Mouse (Mus musculus) macrophage (primary cell): ENCODE measurements around the gene Gadd45a. TPM values are rescaled to one million over a fixed set of nuclear protein-coding genes. Genes with fewer than 3 reads are reported as not detected.
A peak's percentile ranks its signal among the peaks of the same experiment; 100 is the strongest.

ENCODE experiments used
- H3K27ac ChIP-seq: fragments of 350-480 bp; formaldehyde crosslinking; 2 replicates; pipeline ENCODE4 v1.9.0; 2021
- H3K36me3 ChIP-seq: fragments of 350-480 bp; formaldehyde crosslinking; 2 replicates; pipeline ENCODE4 v1.9.0; 2021; ENCODE audit errors: inconsistent target
- H3K4me3 ChIP-seq: fragments of 350-480 bp; formaldehyde crosslinking; 2 replicates; pipeline ENCODE4 v1.9.0; 2021; ENCODE audit errors: inconsistent target
- H3K79me2 ChIP-seq: fragments of 350-480 bp; formaldehyde crosslinking; 2 replicates; pipeline ENCODE4 v1.9.0; 2021; ENCODE audit errors: inconsistent target
- WGBS: methylation state at CpG from one replicate; pipeline ENCODE4 v1.1.7; 2026; ENCODE audit warnings: inconsistent platforms; ENCODE audit not compliant: missing documents; 5-methylcytosine and 5-hydroxymethylcytosine counted together
- polyA plus RNA-seq: library from polyadenylated mRNA; stranded (reverse); fragments of 250-400 nt; gene quantifications from 3 replicates; pipeline ENCODE4 v1.2.4, GENCODE M21; 2018; ENCODE audit warnings: inconsistent platforms

The Gadd45a gene
- polyA plus RNA-seq, 1 experiment from 2014 or later: 287 TPM

- Histone ChIP-seq H3K36me3 (no peaks in the 10 kb centered on the region), H3K79me2 (no peaks in the 10 kb centered on the region), H3K27ac (no peak overlapping the region), H3K4me3 (no peak overlapping the region)
- 93% methylated on average over 7 of the region's 7 CpGs for WGBS
These were observed 20.9 kb upstream of the Gadd45a start for GRCm38 (mm10) chr6:67057991-67058696.

GRCm38 (mm10) chr6:67057574-67057973 lies 20.3 kb upstream of the Gadd45a start:
- Histone ChIP-seq H3K79me2 (no peaks in the 10 kb centered on the region), H3K36me3 (no peaks in the 10 kb centered on the region), H3K4me3 (no peak overlapping the region), H3K27ac (no peak overlapping the region)
- WGBS: 81% methylated on average over 5 of the region's 5 CpGs

GRCm38 (mm10) chr6:67056889-67057564 lies 19.8 kb upstream of the Gadd45a start:
- Histone ChIP-seq H3K4me3 (no peak overlapping the region), H3K36me3 (no peaks in the 10 kb centered on the region), H3K27ac (no peak overlapping the region), H3K79me2 (no peaks in the 10 kb centered on the region)
- 83% methylated on average over 3 of the region's 3 CpGs for WGBS

- Histone ChIP-seq H3K4me3 (no peak overlapping the region), H3K36me3 (no peaks in the 10 kb centered on the region), H3K79me2 (no peaks in the 10 kb centered on the region), H3K27ac (no peak overlapping the region)
- 26% methylated on average over 15 of the region's 15 CpGs for WGBS
These were observed 19.0 kb upstream of the Gadd45a start for GRCm38 (mm10) chr6:67056108-67056888.

DNA sequence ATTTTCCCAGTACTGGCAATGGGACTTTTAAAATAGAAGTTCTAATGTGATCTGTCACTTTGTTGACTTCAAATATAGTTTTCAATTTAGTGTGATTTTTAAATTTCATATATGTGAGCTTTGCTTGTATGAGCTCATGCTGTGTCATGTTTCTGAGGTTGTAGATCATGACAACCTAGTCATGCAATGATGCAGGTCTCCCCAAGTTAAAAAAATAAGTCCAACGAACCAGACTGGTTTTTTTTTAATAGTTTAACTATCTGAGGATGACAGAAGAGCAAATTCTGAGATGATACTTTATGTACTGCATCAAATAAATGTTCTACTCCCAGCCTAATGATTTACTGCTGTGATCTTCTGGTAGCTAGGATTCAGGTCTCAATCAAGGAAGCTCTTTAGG lies 12.8 kb upstream of the Gadd45a start:
- WGBS: 70% methylated on average over 1 of the region's 1 CpGs
- Histone ChIP-seq H3K79me2 (no peaks in the 10 kb centered on the region), H3K4me3 (no peak overlapping the region), H3K27ac (no peak overlapping the region), H3K36me3 (no peaks in the 10 kb centered on the region)

DNA sequence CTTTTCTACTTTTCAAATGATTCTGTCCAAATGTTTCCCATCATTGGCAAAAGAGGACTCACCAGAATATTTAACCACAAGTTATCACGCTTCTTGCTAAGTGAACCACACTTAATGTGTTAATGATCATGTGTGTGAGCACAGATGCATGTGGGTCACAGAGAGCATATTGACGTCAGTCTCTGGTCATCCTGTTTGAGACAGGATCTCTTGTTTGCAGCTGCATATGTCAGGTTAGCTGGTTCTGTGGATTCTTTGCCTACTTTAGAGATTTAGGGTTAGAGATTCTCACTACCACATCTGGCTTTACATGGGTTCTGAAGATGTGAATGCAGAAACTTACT lies 12.4 kb upstream of the Gadd45a start:
- no peak overlapping the region for H3K27ac ChIP-seq
- 88% methylated on average over 2 of the region's 2 CpGs for WGBS

GRCm38 (mm10) chr6:67048880-67049694 lies 11.8 kb upstream of the Gadd45a start:
- Histone ChIP-seq H3K27ac (no peak overlapping the region), H3K36me3 (no peaks in the 10 kb centered on the region), H3K79me2 (no peaks in the 10 kb centered on the region), H3K4me3 (no peak overlapping the region)
- WGBS: 82% methylated on average over 6 of the region's 7 CpGs

More for the DNA sequence above, 12.4 kb upstream of the Gadd45a start:
- no peaks in the 10 kb centered on the region for H3K79me2 ChIP-seq
- no peaks in the 10 kb centered on the region for H3K36me3 ChIP-seq
- no peak overlapping the region for H3K4me3 ChIP-seq

GRCm38 (mm10) chr6:67048052-67048691 lies 10.9 kb upstream of the Gadd45a start:
- 76% methylated on average over 3 of the region's 3 CpGs for WGBS
- H3K36me3 ChIP-seq: no peaks in the 10 kb centered on the region
- H3K79me2 ChIP-seq: no peaks in the 10 kb centered on the region
- no peak overlapping the region for H3K4me3 ChIP-seq
- no peak overlapping the region for H3K27ac ChIP-seq

- no peaks in the 10 kb centered on the region for H3K36me3 ChIP-seq
- no peak overlapping the region for H3K4me3 ChIP-seq
- no peaks in the 10 kb centered on the region for H3K79me2 ChIP-seq
- no peak overlapping the region for H3K27ac ChIP-seq
- 91% methylated on average over 3 of the region's 3 CpGs for WGBS
These were observed 9.7 kb upstream of the Gadd45a start for GRCm38 (mm10) chr6:67046937-67047336.

- WGBS: 91% methylated on average over 3 of the region's 3 CpGs
- Histone ChIP-seq H3K79me2 (no peaks in the 10 kb centered on the region), H3K36me3 (no peaks in the 10 kb centered on the region), H3K4me3 (no peak overlapping the region), H3K27ac (no peak overlapping the region)
These were observed 8.2 kb upstream of the Gadd45a start for GRCm38 (mm10) chr6:67045424-67045823.

GRCm38 (mm10) chr6:67040904-67041410 lies 3.7 kb upstream of the Gadd45a start:
- peak overlapping the region; percentile 17; the same call in 1 of the 2 replicates for H3K27ac ChIP-seq
- H3K36me3 ChIP-seq: no peaks in the 10 kb centered on the region
- WGBS: 68% methylated on average over 4 of the region's 4 CpGs
- H3K79me2 ChIP-seq: peaks cover 4% of the 10 kb centered on the region; the same call in 1 of the 2 replicates
- no peak overlapping the region for H3K4me3 ChIP-seq

DNA sequence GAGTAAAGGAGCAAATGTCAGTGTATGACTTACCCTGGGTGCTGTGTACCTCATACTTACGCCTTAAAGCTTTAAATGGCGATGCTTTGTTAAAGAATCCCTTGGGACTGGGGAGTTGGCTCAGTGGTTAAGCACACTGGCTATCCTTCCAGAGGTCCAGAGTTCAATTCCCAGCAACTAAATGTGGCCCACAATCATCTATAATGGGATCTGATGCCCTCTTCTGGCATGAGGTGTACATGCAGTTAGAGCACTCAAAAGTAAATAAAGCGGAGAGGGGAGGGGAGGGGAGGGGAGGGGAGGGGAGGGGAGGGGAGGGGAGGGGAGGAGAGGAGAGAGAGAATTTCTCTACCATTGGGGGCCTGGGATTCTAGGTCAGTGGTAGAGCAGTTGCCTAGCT lies 1.7 kb upstream of the Gadd45a start:
- no peaks in the 10 kb centered on the region for H3K36me3 ChIP-seq
- 80% methylated on average over 2 of the region's 3 CpGs for WGBS
- no peak overlapping the region for H3K27ac ChIP-seq
- H3K4me3 ChIP-seq: no peak overlapping the region
- H3K79me2 ChIP-seq: peaks cover 10% of the 10 kb centered on the region; the same call in 1 of the 2 replicates

DNA sequence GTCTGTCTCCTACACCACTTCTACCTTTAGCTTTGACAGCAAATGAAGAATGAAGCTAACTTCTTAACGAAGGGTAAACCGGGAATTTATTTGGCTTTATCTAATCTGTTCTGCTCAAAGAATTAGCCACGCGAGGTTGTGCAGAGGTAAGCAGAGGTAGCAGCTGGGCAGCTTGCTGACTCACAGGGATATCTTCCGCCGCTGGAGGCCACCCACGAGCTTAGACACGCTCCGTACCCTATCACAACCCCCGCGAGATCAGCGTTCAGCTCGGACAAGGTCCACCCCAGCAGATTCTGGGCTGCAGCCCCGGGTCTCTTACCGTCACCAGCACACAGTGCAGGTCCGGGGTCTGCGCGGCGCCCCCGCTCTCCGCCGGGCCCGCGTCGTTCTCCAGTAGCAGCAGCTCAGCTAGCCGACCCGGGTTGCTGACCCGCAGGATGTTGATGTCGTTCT lies 873 bp downstream of the Gadd45a start:
- Histone ChIP-seq H3K4me3 (peak overlapping the region; percentile 46), H3K79me2 (peaks cover 10% of the 10 kb centered on the region; the same call in 1 of the 2 replicates), H3K27ac (peak overlapping the region; percentile 44), H3K36me3 (no peaks in the 10 kb centered on the region)
- WGBS: under 1% methylated on average over 29 of the region's 29 CpGs
